Comparison of ENCODE assay signal across 9 mouse cellular contexts in genomic region chr17:4040104-4040664, GRCm38 (mm10).
DNase-seq lines count a peak whose midpoint lies in the region; ATAC-seq and TF ChIP-seq lines count a peak whose summit lies in the region.
"Had no signal": no experiment of that assay in that cellular context is flagged by ENCODE, and none has a peak within 500 bp of the region (broad histone marks: within the 10 kb centered on the region; RNA-seq: fewer than 3 reads in every experiment).

No protein-coding gene starts in this region.

- H3K27ac ChIP-seq in forebrain, embryonic 12.5 days, result peak overlapping the region; percentile 65; the same call in 1 of the 2 replicates
- H3K27ac ChIP-seq in heart, postnatal 0 days (ENCODE audit: low read depth), result peak overlapping the region; percentile 43; the same call in 1 of the 2 replicates
- H3K27ac ChIP-seq in limb, embryonic 14.5 days (replicated peaks; ENCODE audit: low read depth, low read length), result no peak overlapping the region
- H3K27ac ChIP-seq in intestine, embryonic 15.5 days, result no peak overlapping the region
- H3K27ac ChIP-seq: liver, embryonic 13.5 days had no signal

- TF ChIP-seq EP300 in heart, postnatal 0 days (IDR thresholded peaks at IDR 0.05; ENCODE audit: low read depth), result no peak

- WGBS in forebrain, embryonic 12.5 days, result 16% methylated on average over 5 of the region's 5 CpGs
- WGBS in heart, postnatal 0 days, result 10% methylated on average over 5 of the region's 5 CpGs
- WGBS in limb, embryonic 14.5 days, result 50% methylated on average over 5 of the region's 5 CpGs
- 40% methylated on average over 5 of the region's 5 CpGs for WGBS in intestine, embryonic 15.5 days

- H3K9me3 ChIP-seq in forebrain, embryonic 12.5 days, result no peaks in the 10 kb centered on the region
- H3K9me3 ChIP-seq in heart, postnatal 0 days (replicated peaks; ENCODE audit: control insufficient read depth, low read length), result no peaks in the 10 kb centered on the region
- no peaks in the 10 kb centered on the region for H3K9me3 ChIP-seq in limb, embryonic 14.5 days (ENCODE audit: control insufficient read depth, low read length)
- H3K9me3 ChIP-seq in intestine, embryonic 15.5 days, result no peaks in the 10 kb centered on the region
- H3K9me3 ChIP-seq: liver, embryonic 13.5 days had no signal

- ATAC-seq in forebrain, embryonic 12.5 days (ENCODE audit: low FRiP score), result peak; percentile 86
- ATAC-seq in heart, postnatal 0 days (ENCODE audit: insufficient read depth, low read depth), result peak; percentile 82
- ATAC-seq in limb, embryonic 14.5 days (ENCODE audit: low FRiP score, low read depth), result no peak
- no peak for ATAC-seq in intestine, embryonic 15.5 days

- DNase-seq in layer of hippocampus, postnatal 14 days (ENCODE audit: low spot score in 2 of 2), result peak; percentile 3 to 7
- no peak for DNase-seq in layer of hippocampus, adult 11-12 months (ENCODE audit: low spot score)
- peak; percentile 72 for DNase-seq in heart, postnatal 0 days (ENCODE audit: low spot score)
- peak; percentile 13 for DNase-seq in limb, embryonic 14.5 days (ENCODE audit: low spot score)
- peak; percentile 36 for DNase-seq in retina, embryonic 14.5 days (ENCODE audit: low spot score)
- DNase-seq in spleen, postnatal 10 days (ENCODE audit: low spot score in 2 of 2), result no peak
- DNase-seq: liver, embryonic 13.5 days had no signal

- peak overlapping the region; percentile 11; the same call in 1 of the 2 replicates for H3K4me2 ChIP-seq in forebrain, embryonic 12.5 days
- peak overlapping the region; percentile 10; the same call in 1 of the 2 replicates for H3K4me2 ChIP-seq in heart, postnatal 0 days (ENCODE audit: low read depth, low read length)
- no peak overlapping the region for H3K4me2 ChIP-seq in limb, embryonic 14.5 days (replicated peaks; ENCODE audit: low read depth, low read length, severe bottlenecking)
- no peak overlapping the region for H3K4me2 ChIP-seq in intestine, embryonic 15.5 days (replicated peaks)
- H3K4me2 ChIP-seq: liver, embryonic 13.5 days had no signal

- no peaks in the 10 kb centered on the region for H3K27me3 ChIP-seq in forebrain, embryonic 12.5 days
- H3K27me3 ChIP-seq in heart, postnatal 0 days (ENCODE audit: control insufficient read depth, insufficient read depth, low read length), result no peaks in the 10 kb centered on the region
- no peaks in the 10 kb centered on the region for H3K27me3 ChIP-seq in limb, embryonic 14.5 days (ENCODE audit: control insufficient read depth, insufficient read depth, low read length)
- no peaks in the 10 kb centered on the region for H3K27me3 ChIP-seq in intestine, embryonic 15.5 days (replicated peaks)
- H3K27me3 ChIP-seq: liver, embryonic 13.5 days had no signal

- H3K36me3 ChIP-seq in forebrain, embryonic 12.5 days (replicated peaks), result no peaks in the 10 kb centered on the region
- no peaks in the 10 kb centered on the region for H3K36me3 ChIP-seq in heart, postnatal 0 days (replicated peaks; ENCODE audit: control insufficient read depth, insufficient read depth, low read length)
- no peaks in the 10 kb centered on the region for H3K36me3 ChIP-seq in limb, embryonic 14.5 days (ENCODE audit: control insufficient read depth, insufficient read depth, low read length)
- H3K36me3 ChIP-seq in intestine, embryonic 15.5 days, result no peaks in the 10 kb centered on the region
- H3K36me3 ChIP-seq: liver, embryonic 13.5 days had no signal

- no peak for TF ChIP-seq POLR2A in limb, embryonic 14.5 days (IDR thresholded peaks at IDR 0.05; ENCODE audit: borderline replicate concordance, extremely low read depth, insufficient read depth, insufficient read length)

- peaks cover 6% of the 10 kb centered on the region for H3K4me1 ChIP-seq in forebrain, embryonic 12.5 days
- peaks cover 6% of the 10 kb centered on the region; the same call in 1 of the 2 replicates for H3K4me1 ChIP-seq in heart, postnatal 0 days (ENCODE audit: control insufficient read depth, insufficient read depth)
- H3K4me1 ChIP-seq in limb, embryonic 14.5 days (ENCODE audit: control insufficient read depth, insufficient read depth, low read length), result no peaks in the 10 kb centered on the region
- no peaks in the 10 kb centered on the region for H3K4me1 ChIP-seq in intestine, embryonic 15.5 days (replicated peaks)
- H3K4me1 ChIP-seq: liver, embryonic 13.5 days had no signal

- no peak for TF ChIP-seq CTCF in heart, postnatal 0 days (IDR thresholded peaks at IDR 0.05; ENCODE audit: low read depth)

- no peak overlapping the region for H3K4me3 ChIP-seq in forebrain, embryonic 12.5 days (replicated peaks)
- H3K4me3 ChIP-seq in heart, postnatal 0 days (ENCODE audit: low read depth, low read length), result no peak overlapping the region
- no peak overlapping the region for H3K4me3 ChIP-seq in limb, embryonic 14.5 days (replicated peaks; ENCODE audit: low read length)
- H3K4me3 ChIP-seq in intestine, embryonic 15.5 days (replicated peaks), result no peak overlapping the region
- H3K4me3 ChIP-seq: liver, embryonic 13.5 days had no signal

- no peak overlapping the region for H3K9ac ChIP-seq in forebrain, embryonic 12.5 days
- no peak overlapping the region for H3K9ac ChIP-seq in heart, postnatal 0 days (replicated peaks; ENCODE audit: low read depth, low read length)
- H3K9ac ChIP-seq in limb, embryonic 14.5 days (ENCODE audit: low read depth, low read length, severe bottlenecking), result no peak overlapping the region
- H3K9ac ChIP-seq in intestine, embryonic 15.5 days, result no peak overlapping the region
- H3K9ac ChIP-seq: liver, embryonic 13.5 days had no signal

Comparison
In these comparisons a context has a peak if more than half of its experiments do, and no peak if none do; other contexts are left out.
1. DNase-seq: peak in layer of hippocampus, postnatal 14 days (2 of 2), heart, postnatal 0 days (single experiment), limb, embryonic 14.5 days (single experiment) and retina, embryonic 14.5 days (single experiment); none in layer of hippocampus, adult 11-12 months (single experiment) and spleen, postnatal 10 days (0 of 2).
2. ATAC-seq: peak in forebrain, embryonic 12.5 days (single experiment) and heart, postnatal 0 days (single experiment); none in limb, embryonic 14.5 days (single experiment) and intestine, embryonic 15.5 days (single experiment).
3. H3K27ac ChIP-seq: peak in forebrain, embryonic 12.5 days (single experiment) and heart, postnatal 0 days (single experiment); none in limb, embryonic 14.5 days (single experiment) and intestine, embryonic 15.5 days (single experiment).
4. H3K4me2 ChIP-seq: peak in forebrain, embryonic 12.5 days (single experiment) and heart, postnatal 0 days (single experiment); none in limb, embryonic 14.5 days (single experiment) and intestine, embryonic 15.5 days (single experiment).